Mouse (Mus musculus) intestine, postnatal 0 days (tissue): ENCODE measurements around the gene Prx. TPM values are rescaled to one million over a fixed set of nuclear protein-coding genes. Genes with fewer than 3 reads are reported as not detected.

Experiments used
- ATAC-seq: fragments of 200-750 bp; cut with Nextera tagmentation; 2 replicates; pipeline ENCODE4 v1.8.0; 2017; ENCODE audit warnings: mild to moderate bottlenecking, moderate TSS enrichment, moderate library complexity
- H3K27ac ChIP-seq: fragments of 300-500 bp; sonication (generic); 2 replicates; pipeline ENCODE4 v1.5.1; 2014; ENCODE audit warnings: mild to moderate bottlenecking, low read depth, low read length, moderate library complexity
- H3K27me3 ChIP-seq: fragments of 300-500 bp; sonication (generic); replicated peaks from 2 replicates; pipeline ENCODE4 v1.6.1; 2014; ENCODE audit warnings: low read length, mixed read lengths; ENCODE audit not compliant: control insufficient read depth, insufficient read depth
- H3K36me3 ChIP-seq: fragments of 300-500 bp; sonication (generic); 2 replicates; pipeline ENCODE4 v1.6.1; 2014; ENCODE audit warnings: mild to moderate bottlenecking, moderate library complexity; ENCODE audit not compliant: control insufficient read depth, insufficient read depth
- H3K4me1 ChIP-seq: fragments of 300-500 bp; sonication (generic); replicated peaks from 2 replicates; pipeline ENCODE4 v1.6.1; 2014; ENCODE audit warnings: antibody characterized with exemption, low read length, mixed read lengths; ENCODE audit not compliant: control insufficient read depth, insufficient read depth
- H3K4me2 ChIP-seq: fragments of 300-500 bp; sonication (generic); replicated peaks from 2 replicates; pipeline ENCODE4 v1.6.1; 2014; ENCODE audit warnings: low read depth, mild to moderate bottlenecking, moderate library complexity
- H3K4me3 ChIP-seq: fragments of 300-500 bp; sonication (generic); 2 replicates; pipeline ENCODE4 v1.5.1; 2014; ENCODE audit warnings: low read depth, low read length
- H3K9ac ChIP-seq: fragments of 300-500 bp; sonication (generic); 2 replicates; pipeline ENCODE4 v1.6.1; 2014; ENCODE audit warnings: mild to moderate bottlenecking, low read depth, low read length
- H3K9me3 ChIP-seq: fragments of 300-500 bp; sonication (generic); 2 replicates; pipeline ENCODE4 v1.6.1; 2016; ENCODE audit warnings: mixed run types; ENCODE audit not compliant: control insufficient read depth
- CTCF ChIP-seq: sonication (generic); IDR thresholded peaks from 2 replicates; pipeline ENCODE4 v1.5.1; 2016; ENCODE audit warnings: low read depth, mild to moderate bottlenecking, control low read depth, antibody characterized with exemption, moderate library complexity
- WGBS: fragments of 180-500 bp; shearing (Covaris S2); extraction: QIAGEN DNeasy Blood & Tissue Kit; methylation state at CpG from one replicate; pipeline ENCODE4 v1.1.7; 2014; 5-methylcytosine and 5-hydroxymethylcytosine counted together
- polyA plus RNA-seq: library from polyadenylated mRNA; unstranded; fragments of >200 nt; fragmentation: Nextera tagmentation; extraction: Ambion mirVana; gene quantifications from 2 replicates; pipeline ENCODE4 v1.2.1, GENCODE M21; 2015

The Prx gene
- polyA plus RNA-seq, 1 experiment from 2014 or later, result 1.3 TPM

- TF ChIP-seq CTCF, result peak; percentile 56
- H3K4me1 ChIP-seq, result peaks cover 2% of the 10 kb centered on the region; the same call in 1 of the 2 replicates
- ATAC-seq, result peak; percentile 95
- peak overlapping the region; percentile 62 for H3K4me3 ChIP-seq
- peak overlapping the region; percentile 67 for H3K9ac ChIP-seq
- WGBS, result under 1% methylated on average over 54 of the region's 54 CpGs
- H3K9me3 ChIP-seq, result no peaks in the 10 kb centered on the region
- H3K36me3 ChIP-seq, result no peaks in the 10 kb centered on the region
- peak overlapping the region; percentile 89 for H3K4me2 ChIP-seq
- peak overlapping the region; percentile 98 for H3K27ac ChIP-seq
- H3K27me3 ChIP-seq, result no peaks in the 10 kb centered on the region
These were observed 8.9 kb downstream of the Prx start for GRCm38 (mm10) chr7:27507711-27508647.

GRCm38 (mm10) chr7:27508648-27509005, 9.5 kb downstream of the Prx start:
- ATAC-seq, result peak; percentile 72

DNA sequence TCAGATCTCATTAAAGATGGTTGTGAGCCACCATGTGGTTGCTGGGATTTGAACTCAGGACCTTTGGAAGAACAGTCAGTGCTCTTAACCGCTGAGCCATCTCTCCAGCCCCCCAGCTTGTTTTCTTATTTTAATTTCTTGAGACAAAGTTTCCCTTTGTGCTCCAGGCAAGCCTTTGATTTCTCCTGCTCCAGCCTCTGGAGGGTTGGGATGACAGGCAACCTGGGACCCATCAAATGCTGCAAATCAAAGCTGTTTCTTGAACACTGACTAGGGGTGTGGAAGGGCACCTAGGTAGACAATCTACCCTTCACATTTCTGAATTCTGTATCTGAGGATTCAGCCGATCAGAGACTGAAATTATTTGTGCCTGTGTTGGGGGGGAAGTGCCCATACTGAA, 11.7 kb downstream of the Prx start:
- no peaks in the 10 kb centered on the region for H3K4me1 ChIP-seq
- H3K36me3 ChIP-seq, result no peaks in the 10 kb centered on the region
- H3K9me3 ChIP-seq, result no peaks in the 10 kb centered on the region
- no peak overlapping the region for H3K4me3 ChIP-seq
- H3K27ac ChIP-seq, result no peak overlapping the region
- no peak for TF ChIP-seq CTCF
- no peak overlapping the region for H3K9ac ChIP-seq
- ATAC-seq, result no peak
- H3K4me2 ChIP-seq, result no peak overlapping the region
- 95% methylated on average over 2 of the region's 2 CpGs for WGBS
- no peaks in the 10 kb centered on the region for H3K27me3 ChIP-seq

More at GRCm38 (mm10) chr7:27508648-27509005, 9.5 kb downstream of the Prx start:
- Histone ChIP-seq H3K4me1 (no peaks in the 10 kb centered on the region), H3K27me3 (no peaks in the 10 kb centered on the region), H3K9me3 (no peaks in the 10 kb centered on the region), H3K4me2 (peak overlapping the region; percentile 89), H3K27ac (peak overlapping the region; percentile 98), H3K4me3 (peak overlapping the region; percentile 62), H3K9ac (peak overlapping the region; percentile 48), H3K36me3 (no peaks in the 10 kb centered on the region)
- TF ChIP-seq CTCF, result peak; percentile 88
- WGBS, result 14% methylated on average over 6 of the region's 6 CpGs

GRCm38 (mm10) chr7:27514961-27515360, 15.8 kb downstream of the Prx start:
- no peaks in the 10 kb centered on the region for H3K9me3 ChIP-seq
- no peak overlapping the region for H3K4me2 ChIP-seq
- no peak overlapping the region for H3K4me3 ChIP-seq
- no peaks in the 10 kb centered on the region for H3K4me1 ChIP-seq
- 71% methylated on average over 9 of the region's 9 CpGs for WGBS
- ATAC-seq, result no peak
- no peaks in the 10 kb centered on the region for H3K27me3 ChIP-seq
- H3K27ac ChIP-seq, result no peak overlapping the region
- H3K9ac ChIP-seq, result no peak overlapping the region
- H3K36me3 ChIP-seq, result 0 out of 2 replicates have a peak, but pooled peaks cover 3% of the 10 kb centered on the region
- TF ChIP-seq CTCF, result no peak

GRCm38 (mm10) chr7:27518314-27518713, 19.2 kb downstream of the Prx start:
- Histone ChIP-seq H3K9me3 (no peaks in the 10 kb centered on the region), H3K9ac (no peak overlapping the region), H3K36me3 (0 out of 2 replicates have a peak, but pooled peaks cover 6% of the 10 kb centered on the region), H3K4me2 (no peak overlapping the region), H3K27me3 (no peaks in the 10 kb centered on the region), H3K4me3 (no peak overlapping the region), H3K4me1 (no peaks in the 10 kb centered on the region), H3K27ac (no peak overlapping the region)
- no peak for ATAC-seq
- WGBS, result 83% methylated on average over 9 of the region's 9 CpGs
- no peak for TF ChIP-seq CTCF

GRCm38 (mm10) chr7:27520104-27520503, 21.0 kb downstream of the Prx start:
- no peak overlapping the region for H3K4me2 ChIP-seq
- H3K9me3 ChIP-seq, result no peaks in the 10 kb centered on the region
- 0 out of 2 replicates have a peak, but pooled peaks cover 6% of the 10 kb centered on the region for H3K36me3 ChIP-seq
- no peak overlapping the region for H3K4me3 ChIP-seq
- no peaks in the 10 kb centered on the region for H3K27me3 ChIP-seq
- no peak overlapping the region for H3K9ac ChIP-seq
- TF ChIP-seq CTCF, result peak; percentile 30; the same call in 1 of the 2 replicates
- H3K27ac ChIP-seq, result no peak overlapping the region
- no peak for ATAC-seq
- no peaks in the 10 kb centered on the region for H3K4me1 ChIP-seq
